Mouse (Mus musculus) spleen, adult 12 weeks (tissue): ENCODE data around the gene Hs3st4.

Source experiments
- DNase-seq: peaks from one replicate; pipeline ENCODE4 v3.0.0; 2022; ENCODE audit warnings: low spot score

Gene Hs3st4

DNA sequence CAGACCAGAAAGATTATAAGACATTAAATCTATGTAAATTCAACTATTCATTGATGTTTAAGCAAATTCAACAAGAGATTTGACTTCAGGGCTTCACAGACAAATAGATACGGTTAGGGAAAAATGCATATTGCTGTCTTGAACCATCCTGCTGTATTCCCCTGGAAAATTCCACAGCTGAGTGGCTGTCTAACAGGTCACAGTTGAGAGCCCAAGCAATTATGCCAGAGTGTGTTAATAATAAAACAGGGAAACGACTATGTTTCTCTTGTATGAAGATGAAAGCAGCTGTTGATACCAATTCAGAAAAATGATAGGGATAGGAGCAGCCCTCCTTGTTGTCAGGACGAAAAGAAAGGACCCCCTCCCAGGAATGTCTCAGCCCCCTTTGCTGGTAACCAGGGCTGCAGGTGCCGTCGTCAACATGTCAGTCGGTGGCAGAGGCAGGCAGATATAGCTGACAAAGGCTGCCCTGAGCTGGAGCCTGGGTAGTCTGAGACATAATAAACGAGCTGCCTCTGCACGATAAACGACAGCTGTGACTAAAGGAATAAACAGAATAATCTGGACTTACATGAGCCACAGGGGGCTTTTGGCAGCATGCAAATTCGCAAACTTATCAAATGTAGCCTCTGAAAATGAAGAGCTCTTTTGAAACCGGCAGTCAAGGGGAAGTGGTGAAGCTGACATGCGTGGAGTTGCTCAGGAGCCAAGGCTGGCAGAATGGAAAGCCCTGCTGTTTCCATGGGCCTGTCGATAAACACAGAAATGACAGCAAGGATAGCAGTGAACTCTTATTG is 364.7 kb downstream of the Hs3st4 start:
- DNase-seq: no peak

DNA sequence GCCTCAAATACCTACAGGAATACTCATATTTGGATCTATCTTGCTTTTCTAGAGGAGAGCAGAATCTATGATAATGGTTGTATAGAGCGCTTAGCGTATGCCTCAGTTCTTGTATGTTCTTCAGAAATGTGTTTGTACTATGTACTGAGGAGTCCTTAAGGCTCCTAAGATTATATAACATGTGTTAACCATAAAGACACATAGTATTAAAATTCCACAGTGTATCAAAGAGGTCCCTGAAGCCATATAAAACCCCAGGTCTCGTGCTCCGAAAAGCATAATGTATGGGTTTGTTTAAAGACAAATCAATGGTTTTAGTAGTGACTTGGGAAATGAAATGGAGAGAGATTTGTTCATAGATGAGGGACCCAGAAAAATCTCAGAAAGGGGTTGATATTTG is 371.4 kb downstream of the Hs3st4 start:
- DNase-seq: no peak

- no peak for DNase-seq
Measured at GRCm38 (mm10) chr7:124358068-124358467, 375.4 kb downstream of the Hs3st4 start.

DNA sequence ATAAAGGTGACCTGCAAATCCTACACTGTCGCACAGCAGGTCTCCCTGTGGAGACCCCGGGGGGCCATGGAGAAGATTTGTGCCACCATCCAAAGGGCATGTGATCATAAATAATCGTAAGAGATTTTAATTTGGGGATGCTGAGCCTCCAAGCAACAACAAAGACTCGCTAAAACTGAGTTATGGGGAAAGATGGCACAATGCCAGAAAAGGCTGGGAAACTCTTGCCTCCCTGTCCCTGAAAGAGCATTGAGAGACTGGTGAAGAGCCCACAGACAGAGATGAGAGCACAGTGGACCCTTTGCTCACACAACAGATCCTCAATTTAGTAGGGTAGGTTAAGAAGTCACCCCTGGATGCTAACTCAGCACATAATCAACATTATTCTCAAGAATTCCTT is 377.2 kb downstream of the Hs3st4 start:
- no peak for DNase-seq

DNA sequence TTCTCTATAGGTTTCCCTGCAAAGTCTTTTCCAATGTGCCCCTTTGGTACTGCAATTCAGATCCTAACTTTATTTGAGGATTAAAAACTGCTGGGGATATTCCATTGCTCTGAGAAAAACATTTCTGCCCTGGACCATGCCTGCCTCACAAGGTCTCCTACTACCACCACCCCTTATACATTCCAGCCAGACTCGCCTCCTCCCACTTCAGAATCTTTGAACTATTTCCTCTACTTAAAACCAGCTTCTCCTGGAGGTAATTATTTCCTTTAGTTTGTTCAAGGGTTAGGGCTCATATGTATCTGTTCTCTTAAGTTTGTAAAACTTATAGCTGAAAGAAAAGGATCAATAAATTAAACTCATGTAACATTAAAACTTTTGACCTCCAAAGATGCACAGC is 389.6 kb downstream of the Hs3st4 start:
- DNase-seq: no peak

- DNase-seq: no peak
Measured at GRCm38 (mm10) chr7:124372697-124373096, 390.0 kb downstream of the Hs3st4 start.

GRCm38 (mm10) chr7:124383489-124383888 is 400.8 kb downstream of the Hs3st4 start:
- DNase-seq: no peak

GRCm38 (mm10) chr7:124399184-124399583 is 416.5 kb downstream of the Hs3st4 start:
- no peak for DNase-seq

DNA sequence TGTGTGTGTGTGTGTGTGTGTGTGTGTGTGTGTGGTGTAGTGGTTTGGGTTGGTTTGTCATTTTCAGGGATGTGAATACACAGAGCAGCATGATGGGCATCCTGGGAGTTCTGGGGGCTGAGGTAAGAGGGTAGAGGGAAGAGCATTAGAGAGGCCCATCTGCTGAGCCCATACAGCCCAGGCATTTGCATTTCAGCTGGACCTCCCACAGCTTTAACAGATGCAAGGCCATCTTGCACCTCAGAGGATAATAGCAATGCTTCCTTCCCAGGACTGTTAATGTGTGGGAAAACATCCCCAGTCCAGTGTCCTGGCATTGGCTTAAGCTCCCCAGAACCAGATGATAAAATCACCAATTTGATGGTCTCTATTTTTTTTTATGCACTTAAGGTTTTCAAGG is 444.3 kb downstream of the Hs3st4 start:
- no peak for DNase-seq
